Mouse (Mus musculus) midbrain, embryonic 14.5 days (tissue): ENCODE data around the gene Tctn3. TPM values are rescaled to one million over a fixed set of nuclear protein-coding genes. Genes with fewer than 3 reads are reported as not detected.
A peak's percentile ranks its signal among the peaks of the same experiment; 100 is the strongest.

Experiments
- ATAC-seq: fragments of 200-750 bp; cut with Nextera tagmentation; 2 replicates; pipeline ENCODE4 v1.8.0; 2017; ENCODE audit warnings: moderate number of reproducible peaks, moderate library complexity; ENCODE audit not compliant: low FRiP score, low TSS enrichment
- DNase-seq: peaks from one replicate; pipeline ENCODE4 v3.0.0-alpha.2; 2015
- H3K27ac ChIP-seq: fragments of 300-500 bp; sonication (generic); replicated peaks from 2 replicates; pipeline ENCODE4 v1.5.1; 2014; ENCODE audit warnings: mild to moderate bottlenecking, low read depth, low read length, moderate library complexity
- H3K27me3 ChIP-seq: fragments of 300-500 bp; sonication (generic); 2 replicates; pipeline ENCODE4 v1.6.1; 2014; ENCODE audit warnings: low read length, control low read depth, mixed read lengths; ENCODE audit not compliant: control insufficient read depth, insufficient read depth
- H3K36me3 ChIP-seq: fragments of 300-500 bp; sonication (generic); 2 replicates; pipeline ENCODE4 v1.6.1; 2014; ENCODE audit warnings: low read length, control low read depth; ENCODE audit not compliant: control insufficient read depth, insufficient read depth
- H3K4me1 ChIP-seq: fragments of 300-500 bp; sonication (generic); 2 replicates; pipeline ENCODE4 v1.6.1; 2014; ENCODE audit warnings: mild to moderate bottlenecking, antibody characterized with exemption, low read length, control low read depth; ENCODE audit not compliant: control insufficient read depth, insufficient read depth
- H3K4me2 ChIP-seq: fragments of 300-500 bp; sonication (generic); 2 replicates; pipeline ENCODE4 v1.6.1; 2014; ENCODE audit warnings: mild to moderate bottlenecking, low read length, moderate library complexity
- H3K4me3 ChIP-seq: fragments of 300-500 bp; sonication (generic); replicated peaks from 2 replicates; pipeline ENCODE4 v1.5.1; 2014; ENCODE audit warnings: low read depth, low read length
- H3K9ac ChIP-seq: fragments of 300-500 bp; sonication (generic); replicated peaks from 2 replicates; pipeline ENCODE4 v1.6.1; 2014; ENCODE audit warnings: mild to moderate bottlenecking, low read length, moderate library complexity
- H3K9me3 ChIP-seq: fragments of 300-500 bp; sonication (generic); 2 replicates; pipeline ENCODE4 v1.6.1; 2016; ENCODE audit warnings: low read length, control low read depth, mixed read lengths; ENCODE audit not compliant: control insufficient read depth
- WGBS: fragments of 180-500 bp; shearing (Covaris S2); extraction: QIAGEN DNeasy Blood & Tissue Kit; methylation state at CpG from one replicate; pipeline ENCODE4 v1.1.7; 2014; 5-methylcytosine and 5-hydroxymethylcytosine counted together
- polyA plus RNA-seq: library from polyadenylated mRNA; unstranded; fragments of >200 nt; fragmentation: Nextera tagmentation; extraction: Ambion mirVana; gene quantifications from 2 replicates; pipeline ENCODE4 v1.2.1, GENCODE M21; 2014

Tctn3 gene
- polyA plus RNA-seq: 12.5 and 13.7 TPM in 2 replicates

GRCm38 (mm10) chr19:40611830-40612506, at the start of gene Tctn3, which contains the start of gene Entpd1:
Tctn3 (minus strand) TSS chr19:40612233.
Entpd1 (plus strand) TSS chr19:40612366.
- Histone ChIP-seq H3K9ac (peak within 1 kb of the TSS; percentile 62), H3K4me1 (peaks cover 5% of the 10 kb centered on the region; the same call in 1 of the 2 replicates), H3K27ac (0 out of 2 replicates have a peak within 1 kb of the TSS, but pooled peaks have one; percentile 57), H3K4me2 (peak within 1 kb of the TSS; percentile 80), H3K9me3 (no peaks in the 10 kb centered on the region), H3K4me3 (peak within 1 kb of the TSS; percentile 74), H3K36me3 (peaks cover 26% of the 10 kb centered on the region), H3K27me3 (no peaks in the 10 kb centered on the region)
- peak; percentile 99 for DNase-seq
- WGBS: 0% methylated on average over 45 of the region's 45 CpGs
- ATAC-seq: peak; percentile 100

GRCm38 (mm10) chr19:40661108-40661507, 49.1 kb upstream of the Tctn3 start:
- H3K27me3 ChIP-seq: no peaks in the 10 kb centered on the region
- no peaks in the 10 kb centered on the region for H3K9me3 ChIP-seq
- no peak for ATAC-seq
- WGBS: 78% methylated on average over 2 of the region's 2 CpGs
- no peak overlapping the region for H3K9ac ChIP-seq
- DNase-seq: no peak
- no peak overlapping the region for H3K27ac ChIP-seq
- H3K4me1 ChIP-seq: peaks cover 5% of the 10 kb centered on the region; the same call in 1 of the 2 replicates
- peak overlapping the region; percentile 36 for H3K4me3 ChIP-seq
- H3K36me3 ChIP-seq: no peaks in the 10 kb centered on the region
- peak overlapping the region; percentile 54 for H3K4me2 ChIP-seq

GRCm38 (mm10) chr19:40660510-40660909, 48.5 kb upstream of the Tctn3 start:
- Histone ChIP-seq H3K4me2 (peak overlapping the region; percentile 54), H3K4me3 (peak overlapping the region; percentile 36), H3K27ac (peak overlapping the region; percentile 78), H3K9ac (peak overlapping the region; percentile 52), H3K36me3 (no peaks in the 10 kb centered on the region), H3K4me1 (peaks cover 5% of the 10 kb centered on the region; the same call in 1 of the 2 replicates), H3K27me3 (no peaks in the 10 kb centered on the region), H3K9me3 (no peaks in the 10 kb centered on the region)
- ATAC-seq: peak; percentile 55
- WGBS: 15% methylated on average over 9 of the region's 9 CpGs
- DNase-seq: peak; percentile 56

- Histone ChIP-seq H3K4me2 (peak overlapping the region; percentile 54), H3K27me3 (no peaks in the 10 kb centered on the region), H3K4me1 (peaks cover 5% of the 10 kb centered on the region; the same call in 1 of the 2 replicates), H3K27ac (peak overlapping the region; percentile 78), H3K36me3 (no peaks in the 10 kb centered on the region), H3K9ac (peak overlapping the region; percentile 52), H3K4me3 (peak overlapping the region; percentile 36), H3K9me3 (no peaks in the 10 kb centered on the region)
- WGBS: under 1% methylated on average over 16 of the region's 16 CpGs
- ATAC-seq (peak; percentile 75), DNase-seq (peak; percentile 71)
Measured at GRCm38 (mm10) chr19:40659651-40660478, 47.8 kb upstream of the Tctn3 start.

GRCm38 (mm10) chr19:40658935-40659334, 46.9 kb upstream of the Tctn3 start:
- Histone ChIP-seq H3K4me2 (peak overlapping the region; percentile 54), H3K9ac (no peak overlapping the region), H3K27me3 (no peaks in the 10 kb centered on the region), H3K27ac (no peak overlapping the region), H3K9me3 (no peaks in the 10 kb centered on the region), H3K36me3 (no peaks in the 10 kb centered on the region), H3K4me1 (peaks cover 5% of the 10 kb centered on the region; the same call in 1 of the 2 replicates), H3K4me3 (no peak overlapping the region)
- ATAC-seq: no peak
- no peak for DNase-seq
- 57% methylated on average over 5 of the region's 5 CpGs for WGBS

- peaks cover 5% of the 10 kb centered on the region; the same call in 1 of the 2 replicates for H3K4me1 ChIP-seq
- no peak overlapping the region for H3K4me2 ChIP-seq
- no peaks in the 10 kb centered on the region for H3K9me3 ChIP-seq
- H3K4me3 ChIP-seq: no peak overlapping the region
- 81% methylated on average over 6 of the region's 6 CpGs for WGBS
- no peaks in the 10 kb centered on the region for H3K36me3 ChIP-seq
- ATAC-seq (no peak), DNase-seq (no peak)
- H3K27me3 ChIP-seq: no peaks in the 10 kb centered on the region
- no peak overlapping the region for H3K9ac ChIP-seq
- H3K27ac ChIP-seq: no peak overlapping the region
Measured at GRCm38 (mm10) chr19:40658281-40658680, 46.2 kb upstream of the Tctn3 start.

- no peaks in the 10 kb centered on the region for H3K36me3 ChIP-seq
- no peak overlapping the region for H3K4me2 ChIP-seq
- no peak overlapping the region for H3K4me3 ChIP-seq
- H3K27me3 ChIP-seq: no peaks in the 10 kb centered on the region
- DNase-seq: no peak
- no peak overlapping the region for H3K27ac ChIP-seq
- ATAC-seq: no peak
- no peaks in the 10 kb centered on the region for H3K9me3 ChIP-seq
- H3K4me1 ChIP-seq: peaks cover 5% of the 10 kb centered on the region; the same call in 1 of the 2 replicates
- 91% methylated on average over 5 of the region's 5 CpGs for WGBS
- no peak overlapping the region for H3K9ac ChIP-seq
Measured at GRCm38 (mm10) chr19:40656207-40656606, 44.2 kb upstream of the Tctn3 start.

GRCm38 (mm10) chr19:40650090-40650489, 38.1 kb upstream of the Tctn3 start:
- no peak for DNase-seq
- Histone ChIP-seq H3K9ac (no peak overlapping the region), H3K4me3 (no peak overlapping the region), H3K9me3 (no peaks in the 10 kb centered on the region), H3K4me1 (no peaks in the 10 kb centered on the region), H3K4me2 (no peak overlapping the region), H3K36me3 (no peaks in the 10 kb centered on the region), H3K27ac (no peak overlapping the region), H3K27me3 (no peaks in the 10 kb centered on the region)
- no peak for ATAC-seq
- WGBS: 89% methylated on average over 5 of the region's 5 CpGs
